Mouse (Mus musculus): Measurements from ENCODE around the gene Hddc2.

GRCm38 (mm10) chr10:31331225-31331775, 18.1 kb downstream of the Hddc2 start:
- TF ChIP-seq CTCF (IDR thresholded peaks at IDR 0.05; ENCODE audit: control insufficient read depth, insufficient read depth, low read length) (no peak), POLR2A (IDR thresholded peaks at IDR 0.05; ENCODE audit: borderline replicate concordance, control insufficient read depth, low read depth, low read length) (no peak)
